Mouse (Mus musculus) bone marrow, adult 2 months (tissue): ENCODE data around the gene Cat.

ENCODE experiments used
- CTCF ChIP-seq: fragments of 200-500 bp; IDR thresholded peaks from 2 replicates; pipeline ENCODE4 v1.5.1; 2011; ENCODE audit warnings: low read length, control low read depth; ENCODE audit not compliant: control insufficient read depth, insufficient read depth
- POLR2A ChIP-seq: fragments of 200-500 bp; IDR thresholded peaks from 2 replicates; pipeline ENCODE4 v1.6.1; 2011; ENCODE audit warnings: low read depth, mild to moderate bottlenecking, control low read depth, low read length, borderline replicate concordance; ENCODE audit not compliant: control insufficient read depth

DNA sequence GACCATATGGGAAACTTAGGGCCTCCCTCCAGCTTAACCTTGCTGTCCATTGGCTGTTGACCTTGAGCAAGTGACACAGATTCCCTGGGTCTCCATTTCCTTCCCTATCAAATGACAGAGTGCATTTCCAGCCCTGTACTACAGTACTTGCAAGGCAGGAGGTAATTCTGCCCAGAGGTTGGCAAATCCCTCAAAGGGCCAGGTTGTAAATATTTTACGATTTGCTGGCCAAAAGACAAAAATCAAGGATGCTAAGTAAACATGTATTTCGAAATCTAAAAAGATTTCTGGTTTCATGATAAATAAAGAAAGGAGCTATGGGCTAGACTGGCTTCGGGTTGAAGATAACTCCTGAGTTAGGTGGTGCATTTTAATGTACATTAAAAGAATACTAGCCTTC is 56.6 kb downstream of the Cat start:
- TF ChIP-seq POLR2A (no peak), CTCF (no peak)
